Mouse (Mus musculus): ENCODE measurements around the gene Adh1. TPM values are rescaled to one million over a fixed set of nuclear protein-coding genes. Genes with fewer than 3 reads are reported as not detected.

Gene Adh1
- polyA plus RNA-seq, 1 experiment from 2014 or later = 0.62 TPM

GRCm38 (mm10) chr3:138224363-138224954, 36.3 kb upstream of the Adh1 start:
- Histone ChIP-seq H3K9me3 (ENCODE audit: control insufficient read depth, low read length) (no peaks in the 10 kb centered on the region), H3K27me3 (ENCODE audit: control insufficient read depth, insufficient read depth, low read length) (no peaks in the 10 kb centered on the region), H3K9ac (replicated peaks; ENCODE audit: low read depth, low read length) (no peak overlapping the region), H3K27ac (ENCODE audit: low read depth, low read length) (no peak overlapping the region), H3K4me1 (ENCODE audit: control insufficient read depth, insufficient read depth, low read length) (no peaks in the 10 kb centered on the region), H3K4me2 (ENCODE audit: low read depth, low read length) (no peak overlapping the region), H3K36me3 (ENCODE audit: control insufficient read depth, insufficient read depth, low read length) (no peaks in the 10 kb centered on the region), H3K4me3 (ENCODE audit: low read depth, low read length) (no peak overlapping the region)
- WGBS = 89% methylated on average over 13 of the region's 13 CpGs
- ATAC-seq (ENCODE audit: low read depth) = no peak

- no peak overlapping the region for H3K27ac ChIP-seq (ENCODE audit: low read depth, low read length)
- H3K4me3 ChIP-seq (ENCODE audit: low read depth, low read length) = no peak overlapping the region
- H3K27me3 ChIP-seq (ENCODE audit: control insufficient read depth, insufficient read depth, low read length) = no peaks in the 10 kb centered on the region
- H3K9me3 ChIP-seq (ENCODE audit: control insufficient read depth, low read length) = no peaks in the 10 kb centered on the region
- no peak overlapping the region for H3K4me2 ChIP-seq (ENCODE audit: low read depth, low read length)
- no peak for ATAC-seq (ENCODE audit: low read depth)
- 76% methylated on average over 7 of the region's 7 CpGs for WGBS
- H3K36me3 ChIP-seq (ENCODE audit: control insufficient read depth, insufficient read depth, low read length) = no peaks in the 10 kb centered on the region
- no peaks in the 10 kb centered on the region for H3K4me1 ChIP-seq (ENCODE audit: control insufficient read depth, insufficient read depth, low read length)
- no peak overlapping the region for H3K9ac ChIP-seq (replicated peaks; ENCODE audit: low read depth, low read length)
Observed at GRCm38 (mm10) chr3:138225331-138225730, 35.5 kb upstream of the Adh1 start.

- H3K9ac ChIP-seq (replicated peaks; ENCODE audit: low read depth, low read length) = no peak overlapping the region
- no peak for ATAC-seq (ENCODE audit: low read depth)
- WGBS = 36% methylated on average over 7 of the region's 7 CpGs
- no peak overlapping the region for H3K27ac ChIP-seq (ENCODE audit: low read depth, low read length)
- no peaks in the 10 kb centered on the region for H3K4me1 ChIP-seq (ENCODE audit: control insufficient read depth, insufficient read depth, low read length)
- no peaks in the 10 kb centered on the region for H3K27me3 ChIP-seq (ENCODE audit: control insufficient read depth, insufficient read depth, low read length)
- H3K4me2 ChIP-seq (ENCODE audit: low read depth, low read length) = no peak overlapping the region
- no peaks in the 10 kb centered on the region for H3K9me3 ChIP-seq (ENCODE audit: control insufficient read depth, low read length)
- H3K4me3 ChIP-seq (ENCODE audit: low read depth, low read length) = no peak overlapping the region
- H3K36me3 ChIP-seq (ENCODE audit: control insufficient read depth, insufficient read depth, low read length) = no peaks in the 10 kb centered on the region
Observed at GRCm38 (mm10) chr3:138225853-138226252, 34.9 kb upstream of the Adh1 start.

GRCm38 (mm10) chr3:138226476-138226875, 34.3 kb upstream of the Adh1 start:
- no peaks in the 10 kb centered on the region for H3K4me1 ChIP-seq (ENCODE audit: control insufficient read depth, insufficient read depth, low read length)
- no peak overlapping the region for H3K27ac ChIP-seq (ENCODE audit: low read depth, low read length)
- H3K4me3 ChIP-seq (ENCODE audit: low read depth, low read length) = no peak overlapping the region
- H3K9me3 ChIP-seq (ENCODE audit: control insufficient read depth, low read length) = no peaks in the 10 kb centered on the region
- ATAC-seq (ENCODE audit: low read depth) = no peak
- no peaks in the 10 kb centered on the region for H3K36me3 ChIP-seq (ENCODE audit: control insufficient read depth, insufficient read depth, low read length)
- no peak overlapping the region for H3K4me2 ChIP-seq (ENCODE audit: low read depth, low read length)
- H3K27me3 ChIP-seq (ENCODE audit: control insufficient read depth, insufficient read depth, low read length) = no peaks in the 10 kb centered on the region
- WGBS = 95% methylated on average over 6 of the region's 6 CpGs
- no peak overlapping the region for H3K9ac ChIP-seq (replicated peaks; ENCODE audit: low read depth, low read length)

GRCm38 (mm10) chr3:138227082-138227481, 33.7 kb upstream of the Adh1 start:
- no peak for ATAC-seq (ENCODE audit: low read depth)
- no peak overlapping the region for H3K27ac ChIP-seq (ENCODE audit: low read depth, low read length)
- no peaks in the 10 kb centered on the region for H3K4me1 ChIP-seq (ENCODE audit: control insufficient read depth, insufficient read depth, low read length)
- no peak overlapping the region for H3K9ac ChIP-seq (replicated peaks; ENCODE audit: low read depth, low read length)
- no peak overlapping the region for H3K4me2 ChIP-seq (ENCODE audit: low read depth, low read length)
- WGBS = 91% methylated on average over 2 of the region's 2 CpGs
- H3K9me3 ChIP-seq (ENCODE audit: control insufficient read depth, low read length) = no peaks in the 10 kb centered on the region
- no peaks in the 10 kb centered on the region for H3K27me3 ChIP-seq (ENCODE audit: control insufficient read depth, insufficient read depth, low read length)
- H3K36me3 ChIP-seq (ENCODE audit: control insufficient read depth, insufficient read depth, low read length) = no peaks in the 10 kb centered on the region
- no peak overlapping the region for H3K4me3 ChIP-seq (ENCODE audit: low read depth, low read length)

DNA sequence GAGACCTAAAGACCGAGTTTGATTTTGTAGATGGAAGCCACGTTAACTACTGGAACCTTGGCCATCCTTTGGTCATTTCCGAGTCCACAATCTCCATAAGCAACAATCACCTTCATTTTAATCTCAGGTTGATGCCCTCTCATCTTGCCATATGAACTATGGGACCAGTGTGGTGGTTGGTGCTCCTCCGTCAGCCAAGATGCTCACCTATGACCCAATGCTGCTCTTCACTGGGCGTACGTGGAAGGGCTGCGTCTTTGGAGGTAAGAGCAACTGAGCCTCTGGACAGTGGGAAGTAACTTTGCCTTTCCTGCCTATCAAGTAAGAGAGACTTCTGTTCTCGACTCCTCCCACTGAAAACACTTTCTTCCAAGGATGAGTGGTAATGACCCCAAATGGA, 33.0 kb upstream of the Adh1 start:
- 97% methylated on average over 8 of the region's 8 CpGs for WGBS
- H3K4me3 ChIP-seq (ENCODE audit: low read depth, low read length) = no peak overlapping the region

DNA sequence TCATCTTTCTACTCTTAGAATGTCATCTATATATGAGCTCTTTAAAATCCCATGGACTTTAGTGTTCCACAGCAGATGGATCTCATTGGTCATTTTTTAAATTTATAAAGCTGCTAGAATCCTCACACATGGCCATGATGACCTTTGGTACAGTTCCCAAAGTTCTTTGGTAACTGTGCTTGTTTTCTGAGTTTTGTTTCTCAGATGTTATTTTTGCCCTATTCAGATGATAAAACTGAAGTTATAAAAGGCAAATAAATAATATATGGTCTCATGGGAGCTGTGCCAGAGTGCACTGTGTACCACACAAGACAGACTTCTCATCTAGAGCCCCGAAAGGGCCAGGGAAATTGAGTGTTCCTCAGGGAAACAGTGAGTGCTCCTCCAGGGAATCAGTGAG, 31.3 kb upstream of the Adh1 start:
- ATAC-seq (ENCODE audit: low read depth) = no peak
- Histone ChIP-seq H3K4me3 (ENCODE audit: low read depth, low read length) (no peak overlapping the region), H3K9ac (replicated peaks; ENCODE audit: low read depth, low read length) (no peak overlapping the region), H3K36me3 (ENCODE audit: control insufficient read depth, insufficient read depth, low read length) (no peaks in the 10 kb centered on the region), H3K27me3 (ENCODE audit: control insufficient read depth, insufficient read depth, low read length) (no peaks in the 10 kb centered on the region), H3K27ac (ENCODE audit: low read depth, low read length) (no peak overlapping the region), H3K9me3 (ENCODE audit: control insufficient read depth, low read length) (no peaks in the 10 kb centered on the region), H3K4me1 (ENCODE audit: control insufficient read depth, insufficient read depth, low read length) (no peaks in the 10 kb centered on the region), H3K4me2 (ENCODE audit: low read depth, low read length) (no peak overlapping the region)
- 74% methylated on average over 1 of the region's 1 CpGs for WGBS

More for the DNA sequence above, 33.0 kb upstream of the Adh1 start:
- Histone ChIP-seq H3K9ac (replicated peaks; ENCODE audit: low read depth, low read length) (no peak overlapping the region), H3K4me2 (ENCODE audit: low read depth, low read length) (no peak overlapping the region), H3K36me3 (ENCODE audit: control insufficient read depth, insufficient read depth, low read length) (no peaks in the 10 kb centered on the region), H3K27me3 (ENCODE audit: control insufficient read depth, insufficient read depth, low read length) (no peaks in the 10 kb centered on the region), H3K27ac (ENCODE audit: low read depth, low read length) (no peak overlapping the region), H3K9me3 (ENCODE audit: control insufficient read depth, low read length) (no peaks in the 10 kb centered on the region), H3K4me1 (ENCODE audit: control insufficient read depth, insufficient read depth, low read length) (no peaks in the 10 kb centered on the region)
- no peak for ATAC-seq (ENCODE audit: low read depth)

DNA sequence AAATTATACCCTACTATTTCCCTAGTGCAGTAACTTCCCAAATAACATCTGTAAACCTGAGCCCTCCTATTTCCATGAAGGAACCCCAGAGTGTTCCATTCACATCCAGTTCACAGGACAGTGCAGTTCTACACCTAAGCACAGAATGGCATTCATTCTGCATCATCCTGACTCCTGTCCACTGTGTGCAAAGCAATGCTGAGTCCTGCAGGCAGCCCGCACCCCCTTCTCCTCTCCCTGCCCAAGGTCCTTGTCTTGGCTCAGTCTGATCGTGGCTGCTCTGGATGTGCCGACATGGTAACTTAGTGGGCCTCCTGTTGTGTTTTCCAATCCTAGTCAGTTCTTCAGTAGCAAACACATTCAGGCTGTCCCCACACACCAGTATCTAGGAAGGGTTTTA, 30.5 kb upstream of the Adh1 start:
- Histone ChIP-seq H3K9ac (replicated peaks; ENCODE audit: low read depth, low read length) (no peak overlapping the region), H3K4me1 (ENCODE audit: control insufficient read depth, insufficient read depth, low read length) (no peaks in the 10 kb centered on the region), H3K27me3 (ENCODE audit: control insufficient read depth, insufficient read depth, low read length) (no peaks in the 10 kb centered on the region), H3K4me2 (ENCODE audit: low read depth, low read length) (no peak overlapping the region), H3K9me3 (ENCODE audit: control insufficient read depth, low read length) (no peaks in the 10 kb centered on the region), H3K36me3 (ENCODE audit: control insufficient read depth, insufficient read depth, low read length) (no peaks in the 10 kb centered on the region), H3K27ac (ENCODE audit: low read depth, low read length) (no peak overlapping the region), H3K4me3 (ENCODE audit: low read depth, low read length) (no peak overlapping the region)
- WGBS = 80% methylated on average over 3 of the region's 3 CpGs
- ATAC-seq (ENCODE audit: low read depth) = no peak

DNA sequence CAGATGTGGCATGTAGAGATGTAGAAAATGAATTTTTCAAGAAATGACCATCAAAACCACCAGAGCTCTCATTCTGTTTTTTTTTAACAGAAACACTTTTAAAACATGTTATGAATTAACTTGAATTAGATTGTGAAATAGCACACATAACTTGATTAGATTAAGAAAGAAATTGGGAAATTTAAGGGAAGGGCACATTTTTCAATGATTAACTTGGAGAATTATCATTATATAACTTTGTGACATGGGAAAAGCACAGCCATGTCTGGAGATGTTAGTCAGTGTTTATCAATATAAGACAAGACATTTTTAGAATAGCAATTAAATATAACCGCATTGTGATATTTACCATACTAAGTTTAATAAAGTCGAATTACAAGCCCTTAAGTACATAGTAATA, 29.3 kb upstream of the Adh1 start:
- Histone ChIP-seq H3K4me2 (ENCODE audit: low read depth, low read length) (no peak overlapping the region), H3K9me3 (ENCODE audit: control insufficient read depth, low read length) (no peaks in the 10 kb centered on the region), H3K9ac (replicated peaks; ENCODE audit: low read depth, low read length) (no peak overlapping the region), H3K4me3 (ENCODE audit: low read depth, low read length) (no peak overlapping the region), H3K36me3 (ENCODE audit: control insufficient read depth, insufficient read depth, low read length) (no peaks in the 10 kb centered on the region), H3K4me1 (ENCODE audit: control insufficient read depth, insufficient read depth, low read length) (no peaks in the 10 kb centered on the region), H3K27me3 (ENCODE audit: control insufficient read depth, insufficient read depth, low read length) (no peaks in the 10 kb centered on the region), H3K27ac (ENCODE audit: low read depth, low read length) (no peak overlapping the region)
- ATAC-seq (ENCODE audit: low read depth) = no peak
- WGBS = 85% methylated on average over 2 of the region's 2 CpGs
